Mouse (Mus musculus): ENCODE results near the gene Wdfy1.

The Wdfy1 gene

DNA sequence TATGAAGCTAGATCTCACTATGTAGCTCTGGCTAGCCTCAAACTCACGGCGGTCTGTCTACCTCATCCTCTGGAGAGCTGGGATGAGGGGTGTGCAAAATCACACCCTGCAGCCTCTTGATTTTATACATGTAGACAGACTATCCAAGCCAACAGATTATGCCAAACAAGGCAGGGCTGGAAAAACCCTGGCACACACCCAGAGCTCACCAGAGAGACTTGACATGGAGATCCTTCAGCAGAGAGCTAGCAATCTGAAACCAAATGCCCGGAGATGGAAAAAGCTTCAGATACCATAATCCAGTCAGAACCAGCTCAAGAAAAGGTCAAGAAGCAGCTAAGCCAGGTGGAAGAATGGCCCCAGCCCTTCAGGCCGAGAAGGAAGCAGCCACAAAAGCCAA is 111.0 kb downstream of the Wdfy1 start:
- in situ Hi-C loops (cut with MboI, MseI): no loop called here

DNA sequence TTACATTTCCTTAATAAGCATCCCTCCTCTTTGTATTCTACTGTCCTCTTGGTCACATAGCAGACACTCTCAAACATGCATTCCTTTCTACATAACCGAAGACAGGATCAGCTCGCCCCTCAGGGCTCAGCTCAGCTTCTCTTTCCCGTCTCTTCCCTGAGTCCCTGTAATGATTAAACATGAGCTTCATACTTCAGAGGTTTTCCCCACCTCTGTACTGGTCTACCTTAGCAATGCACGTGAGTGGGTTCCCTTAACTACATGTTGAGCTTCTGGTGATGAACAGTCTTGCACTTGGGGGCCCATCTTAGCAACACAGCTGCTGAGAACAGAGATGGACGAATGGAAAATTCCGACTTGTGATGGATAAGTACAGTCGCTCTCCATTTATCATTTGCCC is 116.3 kb downstream of the Wdfy1 start:
- in situ Hi-C loops (cut with MboI, MseI): no loop called here

DNA sequence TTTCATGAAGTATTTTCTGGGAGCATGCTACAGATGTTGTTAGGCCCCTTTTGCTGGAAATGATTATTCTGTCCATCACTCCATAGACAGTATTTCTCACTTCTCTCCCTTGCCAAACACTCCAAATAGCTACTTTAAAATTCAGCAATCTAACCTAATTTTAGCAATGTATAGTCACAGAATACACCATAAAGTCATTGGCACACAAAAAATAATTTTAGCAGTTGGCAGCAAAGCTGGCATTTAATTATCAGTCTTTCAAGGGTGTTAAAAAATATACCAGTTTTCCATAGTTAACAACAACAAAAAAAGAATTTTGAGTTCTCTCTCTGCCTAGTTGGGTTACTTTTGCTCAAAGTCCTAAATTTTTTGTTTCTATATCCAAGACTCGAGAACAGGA is 118.5 kb downstream of the Wdfy1 start:
- in situ Hi-C loops (cut with MboI, MseI): no loop called here

DNA sequence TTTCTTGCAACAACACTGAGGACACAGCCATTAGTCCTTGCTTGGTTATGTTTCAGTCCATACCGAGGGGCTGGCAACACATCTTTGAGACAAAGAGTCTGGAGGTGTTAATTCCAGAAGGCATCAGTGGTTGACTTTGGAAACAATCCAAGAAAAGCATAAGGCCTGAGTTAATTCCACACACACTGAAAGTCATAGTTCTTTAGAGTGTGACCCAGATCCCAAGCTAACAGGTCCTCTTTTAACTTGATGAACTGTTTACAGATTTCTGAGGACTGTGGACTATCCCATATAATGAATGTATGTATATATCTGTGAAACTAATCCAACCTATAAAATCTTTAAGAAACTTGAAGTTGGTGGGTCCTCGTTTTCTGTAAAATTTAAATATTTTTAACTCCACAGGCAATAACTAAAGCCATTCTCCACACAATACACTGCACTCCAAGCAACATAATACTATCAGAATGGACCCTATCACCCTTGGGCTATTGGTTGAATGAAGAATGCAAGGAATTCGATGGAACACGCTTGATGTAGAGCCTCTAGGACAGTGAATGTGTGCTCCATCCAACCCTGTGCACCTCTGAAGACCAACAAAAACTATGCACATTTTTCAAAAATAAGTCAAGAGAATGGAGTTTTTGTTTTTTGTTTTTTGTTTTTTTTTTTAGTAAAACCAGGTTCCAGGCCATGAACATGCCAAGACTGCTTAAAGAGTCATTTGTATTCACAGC is 120.0 kb downstream of the Wdfy1 start:
- in situ Hi-C loops (cut with MboI, MseI): no loop called here

DNA sequence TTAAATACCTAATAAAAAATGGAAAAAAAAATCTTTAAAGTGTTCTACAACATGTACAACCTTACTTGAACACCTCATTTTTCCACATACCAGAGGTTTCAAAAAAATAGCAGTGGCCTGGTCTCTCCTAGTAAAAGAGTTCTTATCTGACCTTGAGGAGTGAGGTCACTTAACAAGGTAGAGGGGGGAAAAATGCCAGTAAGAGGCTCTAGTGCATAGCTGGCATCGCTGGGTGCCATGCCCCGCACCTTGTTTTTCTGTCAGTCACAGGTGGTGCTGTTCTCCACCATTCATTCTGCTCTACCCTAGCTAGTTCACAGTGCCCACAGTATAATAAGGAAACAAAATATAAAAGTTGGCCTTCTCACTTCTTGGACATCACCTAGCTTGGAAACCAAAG is 121.0 kb downstream of the Wdfy1 start:
- in situ Hi-C loops (cut with MboI, MseI): no loop called here
